Mouse (Mus musculus): ENCODE results near the gene Sugp2. TPM values are rescaled to one million over a fixed set of nuclear protein-coding genes. Genes with fewer than 3 reads are reported as not detected.

Sugp2 gene
- polyA plus RNA-seq, 1 experiment: 38.3 TPM

- WGBS: 44% methylated on average over 2 of the region's 2 CpGs
- Histone ChIP-seq H3K27me3 (ENCODE audit: control insufficient read depth, insufficient read depth, low read length) (no peaks in the 10 kb centered on the region), H3K4me3 (ENCODE audit: extremely low read depth, insufficient read depth, insufficient read length) (no peak overlapping the region), H3K4me1 (ENCODE audit: control insufficient read depth, insufficient read depth, insufficient read length) (no peaks in the 10 kb centered on the region), H3K27ac (ENCODE audit: insufficient read depth, low read length) (no peak overlapping the region), H3K36me3 (ENCODE audit: control insufficient read depth, insufficient read depth, low read length) (peaks cover 45% of the 10 kb centered on the region)
- no peak for DNase-seq (ENCODE audit: low read depth in 1 of 2, low spot score in 2 of 2)
- TF ChIP-seq CTCF (IDR thresholded peaks at IDR 0.05; ENCODE audit: extremely low read depth, insufficient read depth, insufficient read length, insufficient replicate concordance) (peak; percentile 48; the same call in 1 of the 2 replicates), POLR2A (IDR thresholded peaks at IDR 0.05; ENCODE audit: low read depth, low read length) (no peak)
These were observed 75.3 kb downstream of the Sugp2 start for GRCm38 (mm10) chr8:70309311-70309710.

GRCm38 (mm10) chr8:70313399-70313798 lies 79.4 kb downstream of the Sugp2 start:
- Histone ChIP-seq H3K27me3 (ENCODE audit: control insufficient read depth, insufficient read depth, low read length) (no peaks in the 10 kb centered on the region; the same call in 1 of the 2 replicates), H3K36me3 (ENCODE audit: control insufficient read depth, insufficient read depth, low read length) (peaks cover 24% of the 10 kb centered on the region), H3K4me3 (ENCODE audit: extremely low read depth, insufficient read depth, insufficient read length) (no peak overlapping the region), H3K27ac (ENCODE audit: insufficient read depth, low read length) (no peak overlapping the region), H3K4me1 (ENCODE audit: control insufficient read depth, insufficient read depth, insufficient read length) (peaks cover 6% of the 10 kb centered on the region)
- no peak for DNase-seq (ENCODE audit: low read depth in 1 of 2, low spot score in 2 of 2)
- TF ChIP-seq CTCF (IDR thresholded peaks at IDR 0.05; ENCODE audit: extremely low read depth, insufficient read depth, insufficient read length, insufficient replicate concordance) (no peak), POLR2A (IDR thresholded peaks at IDR 0.05; ENCODE audit: low read depth, low read length) (no peak)
- 77% methylated on average over 2 of the region's 2 CpGs for WGBS

DNA sequence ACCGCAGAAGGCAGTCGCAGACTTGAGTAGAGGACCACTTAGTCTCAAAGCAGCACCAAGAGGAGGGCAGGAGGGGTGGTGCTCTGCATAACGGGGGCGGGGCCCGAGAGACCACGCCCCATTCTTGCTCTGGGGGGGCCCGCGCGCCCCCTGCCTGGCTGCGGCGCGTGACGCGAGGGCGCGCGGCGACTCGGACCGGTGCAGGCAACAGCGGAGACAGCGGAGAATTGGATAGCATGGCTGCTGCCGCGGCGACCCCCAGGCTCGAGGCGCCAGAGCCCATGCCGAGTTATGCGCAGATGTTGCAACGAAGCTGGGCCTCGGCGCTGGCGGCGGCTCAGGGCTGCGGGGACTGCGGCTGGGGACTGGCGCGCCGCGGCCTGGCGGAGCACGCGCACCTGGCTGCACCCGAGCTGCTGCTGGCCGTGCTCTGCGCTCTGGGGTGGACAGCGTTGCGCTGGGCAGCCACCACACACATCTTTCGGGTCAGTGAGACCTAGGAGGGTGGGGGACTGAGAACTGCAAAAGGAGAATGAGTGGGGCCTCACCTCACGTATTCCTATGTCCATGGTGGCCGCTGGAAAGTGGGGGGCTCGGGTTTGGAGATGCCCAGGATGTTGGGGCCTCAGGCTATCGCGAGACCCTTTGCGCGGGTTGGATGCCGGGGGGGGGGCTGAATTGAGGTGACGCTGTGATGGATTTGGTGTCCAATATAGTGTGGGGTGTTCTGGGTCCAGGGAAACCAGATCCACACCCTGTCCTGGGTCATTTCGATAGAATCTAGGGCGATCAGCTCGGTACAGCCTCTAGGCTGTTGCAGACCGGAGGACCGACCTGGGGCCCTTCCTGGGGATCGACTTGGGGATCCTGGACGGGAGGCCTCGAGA lies 81.8 kb downstream of the Sugp2 start, which contains the start of gene Cers1:
Cers1 (plus strand) TSS at position 152 of the 887 bp plus-strand sequence.
- TF ChIP-seq POLR2A (IDR thresholded peaks at IDR 0.05; ENCODE audit: low read depth, low read length): no peak
- no peak for TF ChIP-seq CTCF (IDR thresholded peaks at IDR 0.05; ENCODE audit: extremely low read depth, insufficient read depth, insufficient read length, insufficient replicate concordance)
- no peak within 1 kb of the TSS for H3K27ac ChIP-seq (ENCODE audit: insufficient read depth, low read length)
- peaks cover 6% of the 10 kb centered on the region for H3K4me1 ChIP-seq (ENCODE audit: control insufficient read depth, insufficient read depth, insufficient read length)
- no peak for DNase-seq (ENCODE audit: low read depth in 1 of 2, low spot score in 2 of 2)
- peaks cover 15% of the 10 kb centered on the region for H3K36me3 ChIP-seq (ENCODE audit: control insufficient read depth, insufficient read depth, low read length)
- 11% methylated on average over 66 of the region's 66 CpGs for WGBS
- H3K4me3 ChIP-seq (ENCODE audit: extremely low read depth, insufficient read depth, insufficient read length): peak within 1 kb of the TSS; percentile 36; the same call in 1 of the 2 replicates
- H3K27me3 ChIP-seq (ENCODE audit: control insufficient read depth, insufficient read depth, low read length): no peaks in the 10 kb centered on the region; the same call in 1 of the 2 replicates

DNA sequence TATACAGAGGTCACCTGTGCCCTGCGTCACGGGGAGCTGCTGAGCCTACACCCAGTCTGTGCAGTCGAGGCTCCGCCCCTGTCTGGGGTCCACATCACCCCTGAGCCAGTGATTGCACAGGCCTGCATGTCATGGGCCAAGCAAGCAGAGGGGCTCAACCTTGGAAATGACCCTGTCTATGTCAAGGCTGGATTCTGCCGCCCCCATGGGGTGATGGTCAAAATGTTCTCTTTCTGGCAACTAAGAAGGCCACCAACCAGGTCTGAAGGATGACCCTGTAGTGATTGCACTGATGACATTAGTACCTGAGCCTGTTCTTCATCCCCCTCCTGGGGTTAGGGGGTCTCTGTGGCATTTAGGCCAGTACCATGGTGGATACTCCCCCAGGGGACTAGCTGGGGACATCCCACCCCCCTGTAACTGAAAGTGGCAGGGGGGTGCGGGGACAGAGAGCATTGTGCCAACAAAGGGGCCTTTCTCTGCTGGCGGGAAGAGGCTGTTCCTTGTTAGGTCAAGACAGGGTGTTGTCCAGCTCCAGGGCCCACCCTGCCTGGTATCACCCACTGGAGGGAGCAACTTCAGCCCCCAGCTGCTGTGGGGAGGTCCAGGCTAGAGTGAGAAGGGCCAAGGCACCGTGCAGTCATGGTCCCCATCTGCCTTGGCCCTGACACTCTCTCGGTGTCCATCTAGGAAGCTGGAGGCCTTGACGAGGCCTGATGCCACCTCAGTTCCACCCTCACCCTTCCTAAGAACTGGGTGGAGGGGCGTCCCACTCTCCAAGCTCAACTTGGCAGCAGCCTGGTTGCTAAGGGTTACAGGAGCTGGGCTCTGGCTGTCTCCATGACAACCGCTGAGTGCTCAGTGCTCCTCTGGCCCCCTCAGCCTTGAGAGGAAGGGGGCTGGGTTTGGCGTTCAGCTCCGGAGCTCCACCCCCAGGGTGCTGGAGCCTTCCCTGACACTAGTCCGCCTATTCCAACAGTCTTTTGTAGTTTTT lies 82.8 kb downstream of the Sugp2 start:
- H3K27me3 ChIP-seq (ENCODE audit: control insufficient read depth, insufficient read depth, low read length): no peaks in the 10 kb centered on the region; the same call in 1 of the 2 replicates
- 42% methylated on average over 15 of the region's 15 CpGs for WGBS

GRCm38 (mm10) chr8:70317872-70318271 lies 83.8 kb downstream of the Sugp2 start:
- no peak overlapping the region for H3K27ac ChIP-seq (ENCODE audit: insufficient read depth, low read length)
- no peak overlapping the region for H3K4me3 ChIP-seq (ENCODE audit: extremely low read depth, insufficient read depth, insufficient read length)
- peaks cover 6% of the 10 kb centered on the region for H3K4me1 ChIP-seq (ENCODE audit: control insufficient read depth, insufficient read depth, insufficient read length)
- H3K36me3 ChIP-seq (ENCODE audit: control insufficient read depth, insufficient read depth, low read length): peaks cover 4% of the 10 kb centered on the region
- DNase-seq (ENCODE audit: low read depth in 1 of 2, low spot score in 2 of 2): no peak
- TF ChIP-seq POLR2A (IDR thresholded peaks at IDR 0.05; ENCODE audit: low read depth, low read length) (no peak), CTCF (IDR thresholded peaks at IDR 0.05; ENCODE audit: extremely low read depth, insufficient read depth, insufficient read length, insufficient replicate concordance) (no peak)
- no peaks in the 10 kb centered on the region; the same call in 1 of the 2 replicates for H3K27me3 ChIP-seq (ENCODE audit: control insufficient read depth, insufficient read depth, low read length)
- WGBS: 88% methylated on average over 5 of the region's 5 CpGs

More for the DNA sequence above, 82.8 kb downstream of the Sugp2 start:
- Histone ChIP-seq H3K4me3 (ENCODE audit: extremely low read depth, insufficient read depth, insufficient read length) (no peak overlapping the region), H3K36me3 (ENCODE audit: control insufficient read depth, insufficient read depth, low read length) (peaks cover 9% of the 10 kb centered on the region), H3K27ac (ENCODE audit: insufficient read depth, low read length) (no peak overlapping the region), H3K4me1 (ENCODE audit: control insufficient read depth, insufficient read depth, insufficient read length) (peaks cover 6% of the 10 kb centered on the region)
- no peak for DNase-seq (ENCODE audit: low read depth in 1 of 2, low spot score in 2 of 2)
- TF ChIP-seq CTCF (IDR thresholded peaks at IDR 0.05; ENCODE audit: extremely low read depth, insufficient read depth, insufficient read length, insufficient replicate concordance) (no peak), POLR2A (IDR thresholded peaks at IDR 0.05; ENCODE audit: low read depth, low read length) (no peak)

- no peaks in the 10 kb centered on the region for H3K4me1 ChIP-seq (ENCODE audit: control insufficient read depth, insufficient read depth, insufficient read length)
- no peak for TF ChIP-seq CTCF (IDR thresholded peaks at IDR 0.05; ENCODE audit: extremely low read depth, insufficient read depth, insufficient read length, insufficient replicate concordance)
- no peak for TF ChIP-seq POLR2A (IDR thresholded peaks at IDR 0.05; ENCODE audit: low read depth, low read length)
- no peaks in the 10 kb centered on the region for H3K27me3 ChIP-seq (ENCODE audit: control insufficient read depth, insufficient read depth, low read length)
- no peak for DNase-seq (ENCODE audit: low read depth in 1 of 2, low spot score in 2 of 2)
- no peaks in the 10 kb centered on the region for H3K36me3 ChIP-seq (ENCODE audit: control insufficient read depth, insufficient read depth, low read length)
- WGBS: 90% methylated on average over 3 of the region's 3 CpGs
- no peak overlapping the region for H3K4me3 ChIP-seq (ENCODE audit: extremely low read depth, insufficient read depth, insufficient read length)
- H3K27ac ChIP-seq (ENCODE audit: insufficient read depth, low read length): no peak overlapping the region
These were observed 89.7 kb downstream of the Sugp2 start for GRCm38 (mm10) chr8:70323716-70324115.

All from spleen, adult 2 months (tissue).